Mouse (Mus musculus) ES-E14 (cell line): ENCODE measurements around the gene Dync1i1.

Experiments used
- CHD2 ChIP-seq: IDR thresholded peaks from 2 replicates; pipeline ENCODE4 v1.6.1; 2014; ENCODE audit warnings: mild to moderate bottlenecking, low read depth, low read length, inconsistent platforms
- HCFC1 ChIP-seq: IDR thresholded peaks from 2 replicates; pipeline ENCODE4 v1.6.1; 2012; ENCODE audit warnings: low read length, inconsistent platforms, borderline replicate concordance; ENCODE audit not compliant: insufficient read depth
- MAFK ChIP-seq: IDR thresholded peaks from 2 replicates; pipeline ENCODE4 v1.6.1; 2014; ENCODE audit warnings: mild to moderate bottlenecking, low read depth, low read length, inconsistent platforms; ENCODE audit not compliant: insufficient read depth

- no peak for TF ChIP-seq HCFC1
- TF ChIP-seq CHD2: no peak
- peak; percentile 67 for TF ChIP-seq MAFK
These were observed 27.2 kb downstream of the Dync1i1 start for GRCm38 (mm10) chr6:5752617-5753016.
